26 mouse cellular contexts compared by ENCODE assay signal in genomic region chr6:87123973-87124372, GRCm38 (mm10). TPM values are rescaled to one million over a fixed set of nuclear protein-coding genes. Genes with fewer than 3 reads are reported as not detected.
DNase-seq lines count a peak whose midpoint lies in the region; ATAC-seq and TF ChIP-seq lines count a peak whose summit lies in the region.
"Had no signal": no experiment of that assay in that cellular context is flagged by ENCODE, and none has a peak within 500 bp of the region (broad histone marks: within the 10 kb centered on the region; RNA-seq: fewer than 3 reads in every experiment).

No protein-coding gene starts in this region.

- H3K4me3 ChIP-seq in lung, postnatal 0 days (ENCODE audit: low read depth, low read length), result no peak overlapping the region
- H3K4me3 ChIP-seq in kidney, adult 2 months (ENCODE audit: insufficient read depth, low read depth, low read length), result no peak overlapping the region
- H3K4me3 ChIP-seq: embryonic facial prominence, embryonic 10.5 days; embryonic facial prominence, embryonic 12.5 days; forebrain, embryonic 10.5 days; forebrain, embryonic 12.5 days had no signal

- no peak overlapping the region for H3K4me2 ChIP-seq in lung, postnatal 0 days (replicated peaks; ENCODE audit: low read depth, low read length)
- H3K4me2 ChIP-seq: embryonic facial prominence, embryonic 12.5 days; forebrain, embryonic 12.5 days had no signal

- no peak for TF ChIP-seq EP300 in lung, postnatal 0 days (IDR thresholded peaks at IDR 0.05)

- no peaks in the 10 kb centered on the region for H3K36me3 ChIP-seq in lung, postnatal 0 days (ENCODE audit: insufficient read depth, low read length)
- no peaks in the 10 kb centered on the region for H3K36me3 ChIP-seq in kidney, adult 2 months (ENCODE audit: control insufficient read depth, insufficient read depth, low read length)
- H3K36me3 ChIP-seq: embryonic facial prominence, embryonic 10.5 days; embryonic facial prominence, embryonic 12.5 days; forebrain, embryonic 10.5 days; forebrain, embryonic 12.5 days had no signal

- H3K27me3 ChIP-seq in lung, postnatal 0 days (replicated peaks; ENCODE audit: insufficient read depth, low read length), result no peaks in the 10 kb centered on the region
- H3K27me3 ChIP-seq in kidney, adult 2 months (replicated peaks; ENCODE audit: control insufficient read depth, insufficient read depth, low read length), result no peaks in the 10 kb centered on the region
- H3K27me3 ChIP-seq: embryonic facial prominence, embryonic 12.5 days; forebrain, embryonic 12.5 days had no signal

- no peak for TF ChIP-seq POLR2A in kidney, adult 2 months (IDR thresholded peaks at IDR 0.05; ENCODE audit: low read depth, low read length)

- H3K9me3 ChIP-seq in lung, postnatal 0 days (ENCODE audit: low read length), result no peaks in the 10 kb centered on the region
- H3K9me3 ChIP-seq: embryonic facial prominence, embryonic 10.5 days; embryonic facial prominence, embryonic 12.5 days; forebrain, embryonic 10.5 days; forebrain, embryonic 12.5 days had no signal

- no peak for ATAC-seq in lung, postnatal 0 days
- ATAC-seq: activated CD4-positive, CD25-positive, alpha-beta regulatory T cell, adult 4 months; forebrain, embryonic 14.5 days; forebrain, embryonic 16.5 days had no signal

- 75% methylated on average over 4 of the region's 4 CpGs for WGBS in lung, postnatal 0 days
- 91% methylated on average over 4 of the region's 4 CpGs for WGBS in kidney, adult 2 months

- peaks cover 8% of the 10 kb centered on the region; the same call in 1 of the 2 replicates for H3K4me1 ChIP-seq in lung, postnatal 0 days (ENCODE audit: insufficient read depth, low read depth, low read length)
- H3K4me1 ChIP-seq in kidney, adult 2 months (ENCODE audit: control insufficient read depth, insufficient read depth, low read length), result no peaks in the 10 kb centered on the region
- H3K4me1 ChIP-seq: forebrain, embryonic 12.5 days had no signal

- no peak overlapping the region for H3K9ac ChIP-seq in lung, postnatal 0 days (replicated peaks; ENCODE audit: low read depth)
- H3K9ac ChIP-seq: embryonic facial prominence, embryonic 12.5 days; forebrain, embryonic 12.5 days had no signal

- TF ChIP-seq CTCF in lung, postnatal 0 days (IDR thresholded peaks at IDR 0.05), result no peak
- no peak for TF ChIP-seq CTCF in kidney, adult 2 months (conservative IDR thresholded peaks at IDR 0.05; ENCODE audit: insufficient read depth, insufficient read length, low read depth, low read length)

- DNase-seq in lung, postnatal 0 days (ENCODE audit: low spot score), result peak; percentile 11
- no peak for DNase-seq in lung, postnatal 14 days
- DNase-seq in testis, postnatal 14 days (ENCODE audit: low spot score), result peak; percentile 51
- no peak for DNase-seq in testis, postnatal 10 days (ENCODE audit: low spot score)
- DNase-seq in brain, adult 2 months (ENCODE audit: low read depth, low spot score), result peak; percentile 43
- DNase-seq in gonadal fat pad, adult 2 months (ENCODE audit: low read depth), result peak; percentile 90
- DNase-seq in adrenal gland, adult 2 months, result no peak
- no peak for DNase-seq in kidney, adult 2 months
- DNase-seq: adrenal gland, postnatal 10 days; adrenal gland, postnatal 25 days; cerebellum, adult 11-12 months; cerebellum, adult 2 months; cerebellum, adult 9-10 months; cerebellum, postnatal 10 days; cerebellum, postnatal 25 days had no signal

- H3K27ac ChIP-seq in lung, postnatal 0 days (ENCODE audit: low read length), result no peak overlapping the region
- no peak overlapping the region for H3K27ac ChIP-seq in kidney, adult 2 months (ENCODE audit: insufficient read depth, low read depth, low read length)
- H3K27ac ChIP-seq: embryonic facial prominence, embryonic 10.5 days; embryonic facial prominence, embryonic 12.5 days; forebrain, embryonic 10.5 days; forebrain, embryonic 12.5 days had no signal

RNA-seq across cellular contexts. Expression of gene D6Ertd527e, which starts 19.4 kb away (rescaled TPM):
- 0.30 and 0.33 TPM in 2 replicates for polyA plus RNA-seq in lung, postnatal 0 days (2015; fragmentation: Nextera tagmentation; extraction: Ambion mirVana)
- polyA plus RNA-seq in gonadal fat pad, adult 2 months (2012; rRNA removed), result 0.54 and 0.77 TPM in 2 replicates
- not detected for total RNA-seq in adrenal gland, adult 2 months (2021)
- 0.11 and 0.37 TPM in 2 replicates for polyA plus RNA-seq in adrenal gland, adult 2 months (2012; rRNA removed)
- 0.09 TPM in 1 of 2 replicates, not detected in the other for polyA plus RNA-seq in kidney, adult 2 months (2012; rRNA removed)
- total RNA-seq: adrenal gland, adult 18-20 months; ES-E14; MEL had no signal
- polyA plus RNA-seq: C2C12; forebrain, embryonic 14.5 days had no signal

Comparison
In these comparisons a context has a peak if more than half of its experiments do, and no peak if none do; other contexts are left out.
1. DNase-seq: peak in lung, postnatal 0 days (single experiment), testis, postnatal 14 days (single experiment), brain, adult 2 months (single experiment) and gonadal fat pad, adult 2 months (single experiment); none in lung, postnatal 14 days (single experiment), testis, postnatal 10 days (single experiment), adrenal gland, adult 2 months (single experiment) and kidney, adult 2 months (single experiment).